Mouse (Mus musculus): Measurements from ENCODE around the gene Mfsd11.
A peak's percentile ranks its signal among the peaks of the same experiment; 100 is the strongest.
"Not testable (repeated sequence)": the region's sequence is repeated elsewhere in the genome, so short reads cannot be mapped to it uniquely, and the experiment has no call there.

Gene Mfsd11

DNA sequence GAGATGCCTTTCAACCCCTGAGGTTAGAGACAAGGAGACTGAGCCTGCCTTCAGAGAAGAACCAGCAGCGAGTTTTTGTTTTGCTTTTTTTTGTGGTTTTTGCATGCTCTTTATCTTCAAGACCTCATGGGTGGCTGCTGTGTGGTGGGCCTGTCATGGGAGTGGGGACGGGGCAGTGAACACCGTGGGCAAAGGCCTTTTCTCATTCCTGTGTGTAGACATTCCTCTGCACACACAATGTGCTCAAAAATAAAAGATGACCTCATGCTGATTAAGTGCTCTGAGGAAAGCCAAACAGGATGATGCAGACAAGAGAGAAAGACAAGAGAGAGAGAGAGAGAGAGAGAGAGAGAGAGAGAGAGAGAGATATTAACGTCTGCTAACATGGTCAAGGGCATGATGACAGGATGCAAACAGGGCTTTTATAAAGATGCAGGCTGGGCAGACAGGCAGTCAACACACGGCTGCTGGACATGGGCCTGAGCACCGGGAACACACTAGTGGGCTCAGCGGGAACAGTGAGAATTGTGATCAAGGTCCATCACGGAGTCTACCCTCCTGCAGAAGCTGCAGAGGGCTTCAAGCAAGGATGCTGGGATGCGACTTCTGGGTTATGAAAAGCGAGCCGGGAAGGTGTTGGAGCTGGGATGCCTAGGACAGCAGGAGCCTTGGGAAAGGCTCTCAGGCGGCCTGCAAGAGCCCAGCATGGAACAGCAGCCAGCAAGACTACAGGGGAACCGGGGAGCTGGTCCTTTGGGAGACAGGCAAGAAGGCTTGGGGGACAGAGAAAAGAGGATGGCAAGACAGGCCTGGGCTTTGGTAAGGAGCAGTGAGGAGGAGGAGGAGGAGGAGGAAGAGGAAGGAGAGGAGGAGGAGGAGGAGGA lies 30.9 kb upstream of the Mfsd11 start:
- DNase-seq (ENCODE audit: low spot score in 2 of 2), result no peak

- DNase-seq (ENCODE audit: low spot score in 2 of 2), result no peak
Measured at GRCm38 (mm10) chr11:116822215-116822614, 30.0 kb upstream of the Mfsd11 start.

DNA sequence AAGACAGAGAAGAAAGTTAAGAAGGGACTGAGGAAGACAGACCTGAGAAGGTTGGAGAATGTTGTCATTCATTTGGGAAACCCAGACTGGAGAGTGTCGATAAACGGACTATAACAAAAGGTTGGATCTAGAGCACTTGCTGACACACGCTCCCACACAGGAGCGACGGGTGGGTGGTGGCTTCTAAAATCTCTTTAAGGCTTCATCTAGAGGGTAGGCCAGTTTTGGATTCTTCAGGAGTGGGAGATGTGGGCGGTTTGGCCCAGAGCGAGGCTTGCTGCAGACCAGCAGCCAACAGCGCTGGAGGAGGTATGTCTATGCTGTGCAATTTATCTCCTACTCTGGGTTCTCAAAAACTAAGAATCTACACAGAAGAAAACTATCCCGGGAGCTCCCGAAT lies 29.6 kb upstream of the Mfsd11 start:
- no peak for DNase-seq (ENCODE audit: low spot score in 2 of 2)

GRCm38 (mm10) chr11:116823255-116823654 lies 29.0 kb upstream of the Mfsd11 start:
- DNase-seq (ENCODE audit: low spot score in 2 of 2), result no peak

GRCm38 (mm10) chr11:116823885-116824284 lies 28.4 kb upstream of the Mfsd11 start:
- not testable (repeated sequence) for DNase-seq (ENCODE audit: low spot score in 2 of 2)

GRCm38 (mm10) chr11:116825230-116825629 lies 27.0 kb upstream of the Mfsd11 start:
- DNase-seq (ENCODE audit: low spot score in 2 of 2), result no peak

- no peak for DNase-seq (ENCODE audit: low spot score in 2 of 2)
Measured at GRCm38 (mm10) chr11:116826550-116827504, 25.4 kb upstream of the Mfsd11 start.

DNA sequence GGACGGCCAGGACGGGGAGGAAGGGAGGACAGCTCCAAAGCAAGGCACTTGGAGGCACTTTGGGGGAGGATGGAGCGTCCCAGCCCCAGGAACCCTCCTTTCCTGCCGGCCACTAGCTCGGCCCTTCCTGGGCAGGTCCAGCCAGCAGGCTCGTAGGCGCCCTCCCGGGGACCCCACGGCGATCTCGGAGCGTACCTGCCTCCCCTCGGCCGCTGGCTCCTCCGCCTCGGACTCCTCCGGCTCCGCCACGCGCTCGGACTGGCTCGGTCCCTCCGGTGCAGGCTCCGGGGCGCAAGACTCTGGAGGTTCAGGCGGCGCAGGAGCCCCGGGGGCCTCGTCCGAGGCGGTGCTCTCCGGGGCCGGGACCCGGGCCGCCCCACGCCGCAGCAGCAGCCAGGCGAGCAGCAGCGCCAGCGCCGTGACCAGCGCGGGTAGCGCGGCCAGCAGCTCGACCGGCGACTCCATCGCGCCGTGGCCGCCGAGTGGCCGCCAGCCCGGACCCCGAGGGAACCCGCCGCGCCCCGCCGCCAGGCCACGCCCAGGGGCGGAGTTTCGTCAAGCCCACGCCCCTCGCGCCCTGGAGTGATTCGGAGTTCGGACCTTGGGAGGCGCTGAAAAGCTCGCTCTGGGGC lies 24.6 kb upstream of the Mfsd11 start, which contains the start of gene Mxra7:
TSS of gene Mxra7 (minus strand) at position 513 of the 632 bp plus-strand sequence.
- peak; percentile 62 to 76 for DNase-seq (ENCODE audit: low spot score in 2 of 2)

GRCm38 (mm10) chr11:116832172-116832685 lies 20.0 kb upstream of the Mfsd11 start:
- no peak for DNase-seq (ENCODE audit: low spot score in 2 of 2)

- DNase-seq (ENCODE audit: low spot score in 2 of 2), result no peak
Measured at GRCm38 (mm10) chr11:116834954-116835353, 17.3 kb upstream of the Mfsd11 start.

DNA sequence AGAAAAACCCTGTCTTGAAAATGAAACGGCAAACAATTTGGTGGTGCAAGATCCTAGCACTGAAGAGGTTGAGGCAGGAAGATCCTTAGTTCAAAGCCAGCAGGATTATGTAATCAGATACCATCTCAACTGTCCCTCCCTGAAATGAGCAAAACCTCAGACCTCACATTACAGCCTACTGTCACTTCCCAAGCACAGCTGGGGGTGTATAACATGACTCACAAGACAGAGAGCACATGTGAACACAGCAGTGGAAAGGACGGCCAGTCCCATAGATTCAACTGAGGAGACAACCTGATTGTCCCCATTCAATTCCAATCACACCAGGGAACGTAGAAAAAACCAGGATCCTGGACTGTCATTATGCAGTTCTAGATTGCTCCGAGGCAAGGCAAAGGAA lies 16.0 kb upstream of the Mfsd11 start:
- no peak for DNase-seq (ENCODE audit: low spot score in 2 of 2)

DNA sequence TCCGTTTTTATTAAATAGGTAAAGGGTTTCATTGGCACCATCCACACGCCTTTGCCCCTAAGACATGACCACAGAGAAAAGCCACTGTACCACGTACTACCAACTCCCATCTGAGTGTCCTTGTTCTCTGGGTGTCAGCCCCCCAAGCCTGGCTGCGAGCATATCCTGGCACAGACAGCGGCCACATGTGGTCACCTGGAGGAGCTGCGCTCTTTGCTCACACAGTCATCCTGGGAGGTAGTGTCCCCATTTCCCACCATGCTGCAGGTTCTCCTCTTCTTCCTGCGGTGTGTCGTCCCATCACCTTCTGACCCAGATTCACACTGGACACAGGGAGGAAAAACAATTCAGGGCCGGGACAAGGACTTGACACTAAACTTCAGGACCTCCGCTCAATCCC lies 14.8 kb upstream of the Mfsd11 start:
- DNase-seq (ENCODE audit: low spot score in 2 of 2), result no peak

GRCm38 (mm10) chr11:116838936-116839335 lies 13.3 kb upstream of the Mfsd11 start:
- DNase-seq (ENCODE audit: low spot score in 2 of 2), result no peak

DNA sequence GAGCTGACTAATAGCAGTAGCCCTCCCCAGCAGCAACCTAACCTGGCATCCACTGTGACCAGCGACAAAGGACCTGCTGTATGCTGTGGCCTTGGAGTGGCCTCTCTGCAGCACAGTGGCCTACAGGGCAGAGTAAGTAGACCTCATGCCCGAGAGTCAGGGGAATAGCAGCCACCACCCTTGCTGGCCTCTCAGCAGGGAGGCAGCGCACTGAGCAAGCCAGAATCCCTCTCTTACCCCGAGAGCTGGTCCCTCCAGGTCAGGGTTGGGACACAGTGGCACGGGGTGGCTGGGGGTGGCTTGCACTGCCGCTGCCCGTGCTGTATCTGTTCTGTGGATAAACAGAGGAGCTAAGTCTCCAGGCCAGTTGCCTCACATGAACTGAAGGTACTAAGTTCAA lies 12.6 kb upstream of the Mfsd11 start:
- no peak for DNase-seq (ENCODE audit: low spot score in 2 of 2)

GRCm38 (mm10) chr11:116840748-116841147 lies 11.5 kb upstream of the Mfsd11 start:
- no peak for DNase-seq (ENCODE audit: low spot score in 2 of 2)

DNA sequence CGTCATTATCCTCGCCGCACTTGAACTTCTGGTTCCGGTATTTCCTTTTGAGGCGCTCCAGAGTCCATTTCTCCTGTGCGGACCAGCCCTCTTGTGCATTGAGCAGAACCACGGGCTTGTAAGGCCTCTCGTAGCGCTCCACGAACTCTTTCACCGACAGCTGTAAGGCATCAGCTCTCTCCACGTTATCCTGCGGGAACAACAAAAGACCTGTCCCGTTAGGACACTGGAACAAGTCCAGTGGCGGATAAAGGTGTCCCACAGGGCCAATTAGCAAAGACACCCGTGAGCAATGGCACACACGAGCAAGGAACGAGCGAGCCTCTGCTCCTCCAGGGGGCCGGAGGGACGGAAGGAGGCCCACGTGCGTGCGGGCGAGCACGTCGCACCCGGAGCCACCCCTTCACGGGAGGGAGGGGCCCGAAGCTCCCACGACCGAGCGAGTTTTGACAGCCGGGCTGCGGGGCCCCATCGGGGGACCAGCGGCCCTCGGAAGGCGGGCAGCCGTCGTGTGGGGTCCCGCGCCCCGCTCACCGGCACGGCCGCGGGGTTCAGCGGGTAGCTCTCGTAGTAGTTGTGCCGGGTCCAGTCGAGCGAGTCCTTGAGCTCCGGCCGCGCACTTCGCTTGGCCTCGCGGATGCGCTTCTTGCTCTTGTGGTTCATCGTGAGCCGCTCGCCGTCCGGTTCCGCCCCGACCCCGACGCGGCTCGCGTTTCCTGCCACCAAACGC lies 9.5 kb upstream of the Mfsd11 start:
- DNase-seq (ENCODE audit: low spot score in 2 of 2), result peak in 1 of 2 experiments; percentile 52

- peak; percentile 91 to 95 for DNase-seq (ENCODE audit: low spot score in 2 of 2)
Measured at GRCm38 (mm10) chr11:116843261-116844233, 8.7 kb upstream of the Mfsd11 start, which contains the start of the genes Mettl23 and Jmjd6. Mettl23 (plus strand) TSS chr11:116843278. Jmjd6 (minus strand) TSS chr11:116843449.

- DNase-seq (ENCODE audit: low spot score in 2 of 2), result no peak
Measured at GRCm38 (mm10) chr11:116846593-116847181, 5.6 kb upstream of the Mfsd11 start.

All from cerebellum, postnatal 4 days (tissue).